Mouse (Mus musculus) myocyte (in vitro differentiated cells): ENCODE results near the gene Btbd11.

Experiments
- MAX ChIP-seq: IDR thresholded peaks from one replicate; pipeline ENCODE4 v1.6.1; 2011; ENCODE audit warnings: low read depth, mild to moderate bottlenecking, control low read depth
- MYOD1 ChIP-seq, 3 experiments: IDR thresholded peaks; one replicate each; pipeline ENCODE4 v1.6.1; 2011; ENCODE audit warnings: control low read depth in 2 of 3, low read depth in 2 of 3, mild to moderate bottlenecking in 2 of 3, moderate library complexity in 1 of 3; ENCODE audit not compliant: insufficient read length in 2 of 3, control insufficient read depth in 1 of 3
- MYOG ChIP-seq, 3 experiments: IDR thresholded peaks; one replicate each; pipeline ENCODE4 v1.6.1; 2011; ENCODE audit warnings: control low read depth in 2 of 3, low read depth in 2 of 3, mild to moderate bottlenecking in 2 of 3; ENCODE audit not compliant: insufficient read length in 2 of 3, control insufficient read depth in 1 of 3, insufficient read depth in 1 of 3
- POLR2A ChIP-seq: IDR thresholded peaks from one replicate; pipeline ENCODE4 v1.6.1; 2011; ENCODE audit warnings: low read depth, mild to moderate bottlenecking, control low read depth, moderate library complexity; ENCODE audit not compliant: insufficient read length
- POLR2AphosphoS2 ChIP-seq: IDR thresholded peaks from one replicate; pipeline ENCODE4 v1.6.1; 2011; ENCODE audit warnings: low read depth, control low read depth; ENCODE audit not compliant: insufficient read length
- SRF ChIP-seq: IDR thresholded peaks from one replicate; pipeline ENCODE4 v1.6.1; 2011; ENCODE audit warnings: low read depth; ENCODE audit not compliant: control insufficient read depth, insufficient read length
- TCF12 ChIP-seq: IDR thresholded peaks from one replicate; pipeline ENCODE4 v1.6.1; 2011; ENCODE audit warnings: mild to moderate bottlenecking, control low read depth; ENCODE audit not compliant: poor library complexity, insufficient read depth, severe bottlenecking

DNA sequence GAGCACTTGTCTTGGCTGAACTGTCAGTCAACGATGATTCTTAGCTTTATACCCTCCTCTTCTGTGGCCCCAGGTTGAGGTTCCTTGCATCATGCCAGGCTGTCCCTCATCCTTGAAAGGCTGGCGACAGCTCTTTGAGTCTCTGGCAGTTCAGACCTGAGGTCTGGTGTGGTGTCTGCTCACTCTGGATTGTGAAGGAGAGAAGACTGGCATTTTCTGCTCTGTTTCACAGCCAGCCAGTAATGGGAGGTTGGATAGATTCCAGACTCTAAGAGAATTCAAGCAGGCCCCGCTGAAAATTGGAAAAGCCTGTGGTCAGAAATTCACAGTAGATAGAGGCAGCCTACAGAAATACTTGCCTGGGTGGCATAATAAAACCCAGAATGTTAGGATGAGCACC lies 87.3 kb downstream of the Btbd11 start:
- no peak for TF ChIP-seq MAX
- TF ChIP-seq POLR2AphosphoS2 = no peak
- no peak for TF ChIP-seq POLR2A
- no peak for TF ChIP-seq SRF
- no peak for TF ChIP-seq MYOD1 (IDR thresholded peaks at IDR 0.05; ENCODE audit: control insufficient read depth in 1 of 3, insufficient read length in 2 of 3, low read depth in 2 of 3)
- no peak for TF ChIP-seq MYOG (IDR thresholded peaks at IDR 0.05; ENCODE audit: control insufficient read depth in 1 of 3, insufficient read depth in 1 of 3, insufficient read length in 2 of 3, low read depth in 2 of 3)
- no peak for TF ChIP-seq TCF12
